Mouse (Mus musculus) CH12.LX (cell line): Measurements from ENCODE around the gene Rdm1.

Source experiments
- CHD1 ChIP-seq: IDR thresholded peaks from 2 replicates; pipeline ENCODE4 v1.6.1; 2012; ENCODE audit warnings: low read depth, low read length, improper control_type of control experiment, inconsistent platforms
- CHD2 ChIP-seq: IDR thresholded peaks from 2 replicates; pipeline ENCODE4 v1.6.1; 2011; ENCODE audit warnings: low read length, improper control_type of control experiment
- CTCF ChIP-seq, 2 experiments: IDR thresholded peaks in 1 of 2; conservative IDR thresholded peaks in 1 of 2; 2 replicates each; pipeline ENCODE4 v1.5.1; 2011 to 2012; ENCODE audit warnings: low read depth in 2 of 2, low read length in 2 of 2, improper control_type of control experiment in 1 of 2, inconsistent platforms in 1 of 2, mild to moderate bottlenecking in 1 of 2, moderate library complexity in 1 of 2
- HCFC1 ChIP-seq: IDR thresholded peaks from 2 replicates; pipeline ENCODE4 v1.6.1; 2012; ENCODE audit warnings: low read depth, mild to moderate bottlenecking, inconsistent platforms, low read length, improper control_type of control experiment
- JUND ChIP-seq: conservative IDR thresholded peaks from 2 replicates; pipeline ENCODE4 v1.6.1; 2011; ENCODE audit warnings: low read depth, low read length, improper control_type of control experiment
- MAZ ChIP-seq: IDR thresholded peaks from 2 replicates; pipeline ENCODE4 v1.6.1; 2012; ENCODE audit warnings: low read depth, mild to moderate bottlenecking, inconsistent platforms, low read length, improper control_type of control experiment, moderate library complexity
- MYC ChIP-seq: IDR thresholded peaks from 2 replicates; pipeline ENCODE4 v1.6.1; 2011; ENCODE audit warnings: low read depth, mild to moderate bottlenecking, improper control_type of control experiment, low read length
- NELFE ChIP-seq: IDR thresholded peaks from 2 replicates; pipeline ENCODE4 v1.6.1; 2011; ENCODE audit warnings: low read depth, low read length, improper control_type of control experiment
- POLR2A ChIP-seq: IDR thresholded peaks from 2 replicates; pipeline ENCODE4 v1.6.1; 2011; ENCODE audit warnings: low read depth, mild to moderate bottlenecking, improper control_type of control experiment, low read length
- TCF12 ChIP-seq: IDR thresholded peaks from 2 replicates; pipeline ENCODE4 v1.6.1; 2014; ENCODE audit warnings: low read depth, mild to moderate bottlenecking, inconsistent platforms, low read length, improper control_type of control experiment
- UBTF ChIP-seq: IDR thresholded peaks from 2 replicates; pipeline ENCODE4 v1.6.1; 2012; ENCODE audit warnings: low read depth, mild to moderate bottlenecking, inconsistent platforms, low read length, improper control_type of control experiment, moderate library complexity
- USF1 ChIP-seq: IDR thresholded peaks from 2 replicates; pipeline ENCODE4 v1.6.1; 2014; ENCODE audit warnings: low read depth, mild to moderate bottlenecking, inconsistent platforms, low read length, improper control_type of control experiment
- ZKSCAN1 ChIP-seq: IDR thresholded peaks from 2 replicates; pipeline ENCODE4 v1.6.1; 2012; ENCODE audit warnings: low read depth, inconsistent platforms, low read length, improper control_type of control experiment, borderline replicate concordance

- TF ChIP-seq CTCF (conservative IDR thresholded peaks at IDR 0.05 in 1 of 2, IDR thresholded peaks at IDR 0.05 in 1 of 2; ENCODE audit: low read depth in 2 of 2, low read length in 2 of 2) (no peak), POLR2A (no peak), CHD1 (no peak), MYC (no peak), HCFC1 (no peak), CHD2 (no peak), MAZ (no peak), TCF12 (no peak), JUND (no peak), USF1 (no peak), ZKSCAN1 (no peak), NELFE (no peak), UBTF (no peak)
Measured at GRCm38 (mm10) chr11:101587676-101588075, 39.3 kb upstream of the Rdm1 start.
